Mouse (Mus musculus): ENCODE results near the gene Cog2.

DNA sequence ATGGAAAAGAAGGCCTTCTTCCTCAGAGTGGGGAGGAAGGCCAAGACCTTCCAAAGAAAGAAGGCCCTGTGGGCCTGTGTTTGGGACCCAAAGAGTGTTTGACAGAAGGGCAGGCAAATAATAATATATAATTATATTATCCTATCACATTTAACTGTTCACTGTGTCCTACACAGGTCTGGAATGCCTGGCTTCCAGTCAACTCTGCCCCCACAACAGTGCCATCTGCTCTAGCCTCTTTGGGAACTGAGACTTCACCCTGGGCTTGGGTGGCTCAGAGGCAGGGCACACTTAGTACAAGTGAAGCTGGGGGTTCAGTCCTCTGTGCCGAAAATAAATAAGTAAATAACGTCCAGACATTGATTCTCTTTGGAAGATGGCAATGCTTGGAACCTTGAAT lies 37.8 kb upstream of the Cog2 start:
- TF ChIP-seq POLR2A (IDR thresholded peaks at IDR 0.05; ENCODE audit: borderline replicate concordance, low read depth, low read length) (no peak), CTCF (IDR thresholded peaks at IDR 0.05; ENCODE audit: low read depth, low read length) (no peak)
